Mouse (Mus musculus) hindbrain, postnatal 0 days (tissue): ENCODE measurements around the gene Olfr703. TPM values are rescaled to one million over a fixed set of nuclear protein-coding genes. Genes with fewer than 3 reads are reported as not detected.

Source experiments
- ATAC-seq: fragments of 200-750 bp; cut with Nextera tagmentation; 2 replicates; pipeline ENCODE4 v1.8.0; 2017; ENCODE audit warnings: mild to moderate bottlenecking, moderate TSS enrichment, moderate library complexity
- DNase-seq: peaks from one replicate; pipeline ENCODE4 v3.0.0-alpha.2; 2015; ENCODE audit warnings: low spot score
- H3K27ac ChIP-seq: fragments of 300-500 bp; sonication (generic); 2 replicates; pipeline ENCODE4 v1.5.1; 2014; ENCODE audit warnings: mild to moderate bottlenecking
- H3K27me3 ChIP-seq: fragments of 300-500 bp; sonication (generic); 2 replicates; pipeline ENCODE4 v1.6.1; 2014; ENCODE audit warnings: low read length, mixed read lengths; ENCODE audit not compliant: insufficient read depth
- H3K36me3 ChIP-seq: fragments of 300-500 bp; sonication (generic); 2 replicates; pipeline ENCODE4 v1.6.1; 2014; ENCODE audit warnings: low read length, mixed read lengths; ENCODE audit not compliant: insufficient read depth
- H3K4me1 ChIP-seq: fragments of 300-500 bp; sonication (generic); 2 replicates; pipeline ENCODE4 v1.6.1; 2014; ENCODE audit warnings: antibody characterized with exemption, low read length, mixed read lengths; ENCODE audit not compliant: insufficient read depth
- H3K4me2 ChIP-seq: fragments of 300-500 bp; sonication (generic); 2 replicates; pipeline ENCODE4 v1.6.1; 2014; ENCODE audit warnings: low read depth, mild to moderate bottlenecking, low read length, moderate library complexity, mixed read lengths
- H3K4me3 ChIP-seq: fragments of 300-500 bp; sonication (generic); 2 replicates; pipeline ENCODE4 v1.5.1; 2014; ENCODE audit warnings: low read length
- H3K9ac ChIP-seq: fragments of 300-500 bp; sonication (generic); replicated peaks from 2 replicates; pipeline ENCODE4 v1.6.1; 2014; ENCODE audit warnings: mild to moderate bottlenecking, low read length, moderate library complexity, mixed read lengths
- H3K9me3 ChIP-seq: fragments of 300-500 bp; sonication (generic); 2 replicates; pipeline ENCODE4 v1.6.1; 2016; ENCODE audit warnings: low read length, mixed read lengths
- CTCF ChIP-seq: IDR thresholded peaks from 2 replicates; pipeline ENCODE4 v1.5.1; 2016; ENCODE audit warnings: antibody characterized with exemption, control low read depth, low read depth
- WGBS: fragments of 180-500 bp; shearing (Covaris S2); extraction: QIAGEN DNeasy Blood & Tissue Kit; methylation state at CpG from one replicate; pipeline ENCODE4 v1.1.7; 2014; 5-methylcytosine and 5-hydroxymethylcytosine counted together
- polyA plus RNA-seq: library from polyadenylated mRNA; unstranded; fragments of >200 nt; fragmentation: Nextera tagmentation; extraction: Ambion mirVana; gene quantifications from 2 replicates; pipeline ENCODE4 v1.2.1, GENCODE M21; 2015
- total RNA-seq: library from RNA; depleted of rRNA; stranded (reverse); fragments of >200 nt; gene quantifications from 2 replicates; pipeline ENCODE4 v1.2.3, GENCODE M21; 2014; rRNA removed

Olfr703 gene
- total and polyA plus RNA-seq, 2 experiments from 2014 or later = not detected

DNA sequence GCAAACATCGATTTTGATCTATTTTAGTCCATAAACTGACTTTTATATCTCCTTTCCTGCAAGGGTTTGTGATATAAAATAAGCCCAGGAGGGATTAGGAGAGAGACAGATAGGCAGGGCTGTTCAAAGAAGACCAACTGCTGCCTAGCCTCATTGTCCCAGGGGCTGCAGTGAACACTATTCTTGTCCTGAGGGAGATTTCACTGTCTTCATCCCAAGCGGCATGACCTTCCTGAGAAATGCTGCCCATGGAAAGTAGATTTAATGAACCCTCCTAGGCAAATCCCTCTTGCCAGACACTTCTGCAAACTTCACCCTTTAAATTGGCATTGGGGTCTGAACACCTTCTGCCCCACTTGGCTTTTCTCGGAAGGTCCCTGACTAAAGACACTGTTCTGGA lies 33.6 kb downstream of the Olfr703 start, which contains the start of gene Olfr705:
TSS of gene Olfr705 (minus strand) at position 101 of the 400 bp plus-strand sequence.
- Histone ChIP-seq H3K4me2 (no peak within 1 kb of the TSS), H3K27me3 (no peaks in the 10 kb centered on the region), H3K9me3 (no peaks in the 10 kb centered on the region), H3K36me3 (no peaks in the 10 kb centered on the region), H3K9ac (no peak within 1 kb of the TSS), H3K4me1 (no peaks in the 10 kb centered on the region), H3K27ac (no peak within 1 kb of the TSS), H3K4me3 (no peak within 1 kb of the TSS)
- no peak for ATAC-seq
- no peak for DNase-seq
- WGBS = 88% methylated on average over 3 of the region's 3 CpGs
- no peak for TF ChIP-seq CTCF

DNA sequence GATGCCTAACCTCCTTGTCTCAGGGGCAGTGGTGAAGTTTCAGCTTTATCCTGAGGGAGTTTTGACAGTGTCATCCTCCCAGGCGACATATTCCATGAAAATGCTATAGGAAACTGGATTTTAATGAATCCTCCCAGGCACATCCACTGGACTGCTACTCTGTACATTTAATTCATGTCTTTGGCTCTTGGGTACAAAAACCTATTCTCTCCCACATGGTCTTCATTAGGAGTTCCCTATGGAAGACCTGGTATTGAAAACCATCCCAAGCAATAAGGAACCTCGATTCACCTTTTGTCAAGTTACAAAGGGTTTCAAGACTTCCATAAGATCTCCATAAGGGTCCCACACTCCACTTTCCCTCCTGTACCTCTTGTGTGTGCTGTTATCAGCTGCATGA lies 44.9 kb downstream of the Olfr703 start, which contains the start of gene Olfr706:
TSS of gene Olfr706 (minus strand) at position 101 of the 400 bp plus-strand sequence.
- Histone ChIP-seq H3K27me3 (no peaks in the 10 kb centered on the region), H3K4me3 (no peak within 1 kb of the TSS), H3K9me3 (no peaks in the 10 kb centered on the region), H3K9ac (no peak within 1 kb of the TSS), H3K36me3 (no peaks in the 10 kb centered on the region), H3K4me2 (no peak within 1 kb of the TSS), H3K4me1 (no peaks in the 10 kb centered on the region), H3K27ac (no peak within 1 kb of the TSS)
- no peak for TF ChIP-seq CTCF
- 88% methylated on average over 2 of the region's 2 CpGs for WGBS
- DNase-seq (no peak), ATAC-seq (no peak)

Other genes with a start within 250 kb of the Olfr703 start
- 0.26 TPM in 1 of 2 replicates, not detected in the other for gene Olfr693, start 162.8 kb upstream of the Olfr703 start, total RNA-seq
- gene Olfr693, start 162.8 kb upstream of the Olfr703 start, polyA plus RNA-seq = not detected in 2 replicates
- gene Olfr694, start 151.5 kb upstream of the Olfr703 start, total RNA-seq = not detected in 2 replicates
- not detected in 2 replicates for gene Olfr694, start 151.5 kb upstream of the Olfr703 start, polyA plus RNA-seq
- gene Olfr695, start 127.0 kb upstream of the Olfr703 start, total RNA-seq = not detected in 2 replicates
- gene Olfr695, start 127.0 kb upstream of the Olfr703 start, polyA plus RNA-seq = not detected in 2 replicates
- not detected in 2 replicates for gene Olfr697, start 100.9 kb upstream of the Olfr703 start, total RNA-seq
- not detected in 2 replicates for gene Olfr697, start 100.9 kb upstream of the Olfr703 start, polyA plus RNA-seq
- not detected in 2 replicates for gene Olfr698, start 88.0 kb upstream of the Olfr703 start, total RNA-seq
- gene Olfr698, start 88.0 kb upstream of the Olfr703 start, polyA plus RNA-seq = not detected in 2 replicates
- gene Olfr699, start 50.2 kb upstream of the Olfr703 start, total RNA-seq = not detected in 2 replicates
- not detected in 2 replicates for gene Olfr699, start 50.2 kb upstream of the Olfr703 start, polyA plus RNA-seq
- not detected in 2 replicates for gene Olfr700, start 34.5 kb upstream of the Olfr703 start, total RNA-seq
- gene Olfr700, start 34.5 kb upstream of the Olfr703 start, polyA plus RNA-seq = not detected in 2 replicates
- gene Olfr701, start 29.2 kb upstream of the Olfr703 start, total RNA-seq = not detected in 2 replicates
- not detected in 2 replicates for gene Olfr701, start 29.2 kb upstream of the Olfr703 start, polyA plus RNA-seq
- not detected in 2 replicates for gene Olfr702, start 9.5 kb upstream of the Olfr703 start, total RNA-seq
- gene Olfr702, start 9.5 kb upstream of the Olfr703 start, polyA plus RNA-seq = not detected in 2 replicates
- gene Olfr704, start 19.8 kb downstream of the Olfr703 start, total RNA-seq = not detected in 2 replicates
- gene Olfr704, start 19.8 kb downstream of the Olfr703 start, polyA plus RNA-seq = not detected in 2 replicates
- not detected in 2 replicates for gene Olfr705, start 33.5 kb downstream of the Olfr703 start, total RNA-seq
- not detected in 2 replicates for gene Olfr705, start 33.5 kb downstream of the Olfr703 start, polyA plus RNA-seq
- gene Olfr706, start 44.8 kb downstream of the Olfr703 start, total RNA-seq = not detected in 2 replicates
- gene Olfr706, start 44.8 kb downstream of the Olfr703 start, polyA plus RNA-seq = not detected in 2 replicates
- not detected in 2 replicates for gene Olfr707, start 57.9 kb downstream of the Olfr703 start, total RNA-seq
- not detected in 2 replicates for gene Olfr707, start 57.9 kb downstream of the Olfr703 start, polyA plus RNA-seq
- gene Olfr1532-ps1, start 64.6 kb downstream of the Olfr703 start, total RNA-seq = not detected in 2 replicates
- gene Olfr1532-ps1, start 64.6 kb downstream of the Olfr703 start, polyA plus RNA-seq = not detected in 2 replicates
- not detected in 2 replicates for gene Olfr709-ps1, start 88.9 kb downstream of the Olfr703 start, total RNA-seq
- not detected in 2 replicates for gene Olfr709-ps1, start 88.9 kb downstream of the Olfr703 start, polyA plus RNA-seq
- gene Olfr710, start 105.0 kb downstream of the Olfr703 start, total RNA-seq = not detected in 2 replicates
- not detected in 2 replicates for gene Olfr710, start 105.0 kb downstream of the Olfr703 start, polyA plus RNA-seq
- gene Olfr6, start 120.6 kb downstream of the Olfr703 start, total RNA-seq = not detected in 2 replicates
- not detected in 2 replicates for gene Olfr6, start 120.6 kb downstream of the Olfr703 start, polyA plus RNA-seq
- gene Olfr711, start 132.1 kb downstream of the Olfr703 start, total RNA-seq = not detected in 2 replicates
- gene Olfr711, start 132.1 kb downstream of the Olfr703 start, polyA plus RNA-seq = not detected in 2 replicates
- gene Olfr2, start 162.7 kb downstream of the Olfr703 start, total RNA-seq = not detected in 2 replicates
- not detected in 2 replicates for gene Olfr2, start 162.7 kb downstream of the Olfr703 start, polyA plus RNA-seq
- gene Olfr713, start 187.8 kb downstream of the Olfr703 start, total RNA-seq = not detected in 2 replicates
- not detected in 2 replicates for gene Olfr713, start 187.8 kb downstream of the Olfr703 start, polyA plus RNA-seq
- gene Olfr714, start 227.6 kb downstream of the Olfr703 start, total RNA-seq = not detected in 2 replicates
- not detected in 2 replicates for gene Olfr714, start 227.6 kb downstream of the Olfr703 start, polyA plus RNA-seq
- not detected in 2 replicates for gene Olfr17, start 249.9 kb downstream of the Olfr703 start, total RNA-seq
- gene Olfr17, start 249.9 kb downstream of the Olfr703 start, polyA plus RNA-seq = not detected in 2 replicates